Mouse (Mus musculus) spleen, embryonic (tissue): ENCODE results near the gene Bcas3.

ENCODE experiments used
- CTCF ChIA-PET: fragments of 350-600 bp; sonication (Branson Sonifier 250); formaldehyde crosslinking; loops from one replicate; lab custom pipeline; 2022; lab: Charles Lee

Bcas3 gene

GRCm38 (mm10) chr11:85613035-85613434 is 260.1 kb downstream of the Bcas3 start:
- CTCF ChIA-PET, result no interaction called here

- CTCF ChIA-PET, result interaction anchor here (0.6 kb wide), 1 partner anchor 892 kb away, joined by 3 read pairs; no protein-coding TSS in a partner anchor
Measured at GRCm38 (mm10) chr11:85613586-85613985, 260.6 kb downstream of the Bcas3 start.

- CTCF ChIA-PET, result no interaction called here
Measured at GRCm38 (mm10) chr11:85614431-85614830, 261.5 kb downstream of the Bcas3 start.

- CTCF ChIA-PET, result no interaction called here
Measured at GRCm38 (mm10) chr11:85615421-85615820, 262.5 kb downstream of the Bcas3 start.

GRCm38 (mm10) chr11:85621486-85621885 is 268.5 kb downstream of the Bcas3 start:
- CTCF ChIA-PET, result no interaction called here

DNA sequence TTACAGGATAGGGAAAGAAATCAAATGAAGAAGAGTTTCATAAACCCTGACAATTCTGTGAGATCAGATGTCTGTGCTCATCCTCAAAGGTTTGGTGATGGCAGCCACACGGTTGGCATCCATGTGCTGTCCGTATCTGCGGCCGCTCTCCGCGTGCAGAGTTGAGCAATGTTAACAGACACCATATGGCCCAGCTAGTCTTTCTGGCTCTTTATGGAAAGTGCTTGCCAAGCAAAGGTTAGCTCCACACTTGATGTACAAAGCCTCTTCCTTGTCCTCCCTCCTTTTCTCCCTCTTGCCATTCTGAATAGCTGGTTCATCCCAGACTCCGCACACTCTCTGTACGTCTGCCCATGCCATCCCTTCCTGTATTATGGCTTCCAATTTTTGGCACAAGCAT is 269.0 kb downstream of the Bcas3 start:
- CTCF ChIA-PET, result no interaction called here

GRCm38 (mm10) chr11:85625206-85625605 is 272.2 kb downstream of the Bcas3 start:
- CTCF ChIA-PET, result no interaction called here

- CTCF ChIA-PET, result no interaction called here
Measured at GRCm38 (mm10) chr11:85626846-85627245, 273.9 kb downstream of the Bcas3 start.

DNA sequence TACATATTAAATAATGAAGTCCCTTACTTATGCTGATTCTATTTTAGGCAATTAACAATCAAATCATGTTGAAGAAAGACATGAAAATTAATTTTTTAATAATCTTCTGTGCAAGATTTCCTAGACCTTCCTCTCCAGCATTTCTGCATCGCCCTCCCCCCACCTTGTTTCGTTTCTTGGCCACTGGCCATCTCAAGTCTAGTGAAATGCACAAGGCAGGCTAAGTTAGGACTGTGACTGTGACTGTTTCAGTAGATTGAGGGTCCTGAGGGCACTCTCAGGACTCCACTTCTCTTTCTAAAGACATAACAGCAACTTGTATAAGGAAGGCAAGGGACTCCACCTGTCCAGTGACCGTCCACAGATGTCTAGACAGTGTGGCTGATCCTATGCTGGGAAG is 274.4 kb downstream of the Bcas3 start:
- CTCF ChIA-PET, result no interaction called here

DNA sequence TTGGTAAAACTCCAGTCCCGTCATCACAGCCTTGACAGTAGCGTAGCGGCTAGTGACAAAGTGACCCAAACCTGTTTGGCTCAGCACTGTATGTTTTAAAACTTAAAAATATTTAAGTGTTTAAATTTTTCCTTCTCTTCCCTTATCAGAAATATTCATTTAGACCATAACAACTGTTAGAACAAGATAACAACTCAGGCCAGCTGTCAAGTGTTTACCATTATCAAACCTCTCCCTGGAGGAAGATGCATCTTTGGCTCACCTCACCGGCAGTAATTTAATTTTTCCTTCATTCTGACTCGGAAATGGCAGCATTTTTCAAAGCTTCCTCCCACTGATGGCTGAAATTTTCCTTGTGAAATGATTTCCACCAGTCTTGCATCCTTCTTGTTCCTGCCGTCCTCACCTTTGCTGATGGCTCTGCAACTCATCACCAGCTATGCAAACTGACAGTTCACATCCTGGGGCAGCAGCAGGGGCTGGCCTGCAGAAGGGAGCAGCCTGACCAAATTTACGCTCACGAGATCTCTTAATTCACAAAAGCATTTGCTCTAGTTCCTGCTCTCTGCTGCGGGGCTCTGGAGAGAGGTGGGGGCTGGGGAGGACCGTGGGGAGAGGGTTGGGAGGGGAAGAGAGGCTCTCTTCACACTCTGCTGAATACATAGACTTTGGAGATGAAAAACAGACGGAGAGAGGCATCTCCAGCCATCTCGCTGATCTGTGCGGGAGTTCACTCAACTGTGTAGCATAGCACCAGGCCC is 275.5 kb downstream of the Bcas3 start:
- CTCF ChIA-PET, result no interaction called here

DNA sequence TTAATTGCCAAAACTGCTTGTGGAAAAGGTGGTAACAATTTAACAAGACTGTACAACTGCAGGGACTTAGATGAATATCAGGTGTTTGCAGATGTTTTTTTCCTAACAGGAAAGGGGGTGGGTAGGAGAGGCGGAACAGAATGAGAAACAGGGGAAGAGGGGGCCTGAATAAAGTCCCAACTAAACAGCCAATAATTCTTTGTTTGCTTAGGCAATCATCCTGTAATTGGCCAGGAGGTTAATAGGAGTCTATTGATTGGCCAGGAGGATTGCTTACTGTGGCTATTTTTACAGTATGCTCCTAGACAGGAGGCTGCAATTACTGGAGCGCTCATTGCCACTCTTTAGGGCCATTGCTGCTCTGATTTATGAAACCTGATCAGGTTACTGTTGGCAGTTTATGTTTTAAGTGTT is 279.6 kb downstream of the Bcas3 start:
- CTCF ChIA-PET, result no interaction called here

DNA sequence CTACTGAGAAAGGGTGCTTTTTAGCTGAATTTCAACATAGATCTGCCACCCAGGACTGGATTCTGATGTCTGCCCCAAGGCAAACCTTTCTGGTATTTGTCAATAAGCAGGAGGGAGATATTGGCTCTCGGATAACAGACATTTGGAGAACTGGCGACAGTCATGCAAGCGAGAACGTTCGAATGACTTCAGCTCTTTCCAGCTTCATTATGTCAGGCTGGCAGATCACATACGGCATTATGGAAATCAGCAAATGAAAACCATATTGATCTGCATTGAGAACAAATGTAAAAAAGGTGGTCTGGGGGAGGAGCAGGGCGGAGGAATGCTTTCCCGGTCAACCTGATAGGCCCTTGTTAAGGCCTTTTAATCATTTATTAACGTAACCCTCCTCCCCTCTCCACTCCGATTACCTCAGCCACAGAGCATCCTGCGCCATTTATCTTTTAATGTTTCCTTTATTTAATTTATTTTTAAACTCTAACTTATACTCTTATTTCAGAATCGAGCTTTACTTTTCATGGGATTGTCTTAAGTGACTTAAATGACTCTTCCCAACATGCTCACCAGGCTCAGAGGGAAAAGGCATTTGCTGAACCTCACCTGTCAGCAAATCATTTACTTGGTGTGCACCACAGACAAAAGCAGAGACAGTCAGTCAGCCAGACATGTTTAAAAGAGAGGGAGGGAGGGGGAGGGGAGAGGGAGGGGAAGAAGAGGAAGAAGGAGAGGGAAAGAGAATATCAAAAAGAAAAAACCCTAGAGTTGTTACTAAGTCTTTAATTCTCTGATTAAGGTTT is 285.9 kb downstream of the Bcas3 start:
- CTCF ChIA-PET, result no interaction called here

GRCm38 (mm10) chr11:85640659-85641058 is 287.7 kb downstream of the Bcas3 start:
- CTCF ChIA-PET, result no interaction called here

- CTCF ChIA-PET, result no interaction called here
Measured at GRCm38 (mm10) chr11:85641486-85641885, 288.5 kb downstream of the Bcas3 start.

DNA sequence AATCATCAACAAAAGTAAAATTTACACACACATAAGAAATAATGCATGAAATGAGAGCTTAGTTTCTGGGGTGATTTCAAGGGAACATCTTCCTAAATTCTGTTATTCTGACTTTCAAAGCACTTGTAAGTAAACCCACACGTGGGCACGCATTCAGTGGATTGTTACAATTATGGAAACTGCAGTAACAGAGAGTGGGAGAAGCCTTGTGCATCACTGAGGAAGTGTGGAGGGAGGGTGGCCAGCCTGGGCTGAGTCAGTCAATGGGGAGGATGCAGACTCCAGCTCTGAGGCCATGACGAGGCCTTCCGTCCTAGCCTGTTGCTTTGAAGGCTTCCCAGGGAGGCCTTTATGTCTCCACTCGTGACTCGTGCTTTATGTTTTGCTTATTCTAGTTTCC is 289.6 kb downstream of the Bcas3 start:
- CTCF ChIA-PET, result no interaction called here

DNA sequence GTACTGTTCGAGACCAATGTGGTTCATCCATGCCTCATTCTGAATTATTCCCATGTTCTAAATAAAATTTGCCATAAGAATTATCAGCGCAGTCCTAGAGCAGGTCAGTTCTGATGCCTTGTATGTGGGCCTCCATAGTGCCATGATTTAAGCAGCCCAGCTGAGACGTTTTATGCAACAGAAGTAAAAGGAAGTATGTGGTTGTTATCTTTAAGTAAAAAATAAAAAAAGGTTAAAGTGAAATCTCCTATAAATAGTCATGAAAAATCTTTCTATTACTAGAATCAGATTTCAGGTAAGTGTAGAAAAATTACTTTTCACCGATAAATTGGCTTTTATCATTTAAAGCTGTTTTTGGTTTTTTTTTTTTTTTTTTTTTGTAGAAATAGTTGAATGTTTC is 290.1 kb downstream of the Bcas3 start:
- CTCF ChIA-PET, result no interaction called here

- CTCF ChIA-PET, result no interaction called here
Measured at GRCm38 (mm10) chr11:85643479-85644000, 290.6 kb downstream of the Bcas3 start.

DNA sequence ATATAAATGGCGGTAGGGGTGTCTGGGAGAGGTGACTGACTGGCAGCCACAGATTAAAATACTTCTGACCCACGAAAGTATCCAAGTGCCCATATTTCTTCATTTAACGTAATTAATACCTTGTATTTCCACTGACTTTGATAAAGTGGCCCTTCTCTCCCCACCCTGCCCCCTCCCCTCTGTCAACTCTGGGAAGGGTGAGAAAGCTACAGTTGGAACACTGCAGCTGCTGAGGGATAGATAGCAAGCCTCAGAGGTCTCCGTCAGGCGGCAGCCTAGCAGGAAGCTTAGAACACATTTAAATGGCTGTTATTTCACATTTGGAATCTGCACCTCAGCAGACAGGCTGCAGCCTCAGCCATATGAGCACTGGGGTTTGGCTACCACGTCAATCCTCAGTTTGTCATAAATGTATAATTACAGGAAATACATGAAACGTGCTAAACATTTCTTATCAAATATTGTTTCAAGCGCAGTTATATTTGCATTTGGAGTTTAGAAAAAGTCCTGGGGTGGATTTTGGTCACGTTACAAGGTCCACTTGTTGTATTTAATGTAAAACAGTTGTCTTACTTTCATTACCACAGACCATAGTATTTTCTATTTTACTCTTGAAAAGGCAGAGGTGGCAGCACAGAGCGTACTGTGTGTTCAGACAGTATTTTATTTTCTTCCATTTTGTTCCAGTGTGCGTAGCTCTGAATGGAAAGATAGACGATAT is 291.2 kb downstream of the Bcas3 start:
- CTCF ChIA-PET, result no interaction called here

- CTCF ChIA-PET, result interaction anchor here (0.6 kb wide), 1 partner anchor 160 kb away, joined by 4 read pairs; no protein-coding TSS in a partner anchor
Measured at GRCm38 (mm10) chr11:85644748-85645060, 291.7 kb downstream of the Bcas3 start.

- CTCF ChIA-PET, result interaction anchor here (0.6 kb wide), 1 partner anchor 161 kb away, joined by 4 read pairs; no protein-coding TSS in a partner anchor
Measured at GRCm38 (mm10) chr11:85645152-85645835, 292.3 kb downstream of the Bcas3 start.

DNA sequence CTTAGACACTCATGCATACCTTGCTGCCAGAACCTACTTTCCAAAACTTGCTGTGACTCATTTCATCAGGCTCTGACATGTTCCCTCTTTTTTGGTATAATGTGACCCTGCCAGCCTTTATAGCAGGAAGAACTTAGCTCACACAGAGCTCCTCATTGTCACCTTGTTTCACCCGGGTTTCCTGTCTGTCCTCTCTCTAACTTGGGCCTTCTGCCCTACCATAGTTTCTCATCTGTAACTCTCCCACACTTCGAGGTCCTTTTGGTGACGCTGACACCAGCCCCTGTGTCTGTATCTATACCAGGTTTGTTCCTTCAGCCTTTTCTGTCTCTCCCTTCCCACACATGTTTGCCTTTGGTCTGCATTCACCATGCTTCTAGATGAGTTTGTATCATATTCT is 295.9 kb downstream of the Bcas3 start:
- CTCF ChIA-PET, result no interaction called here
